Mouse (Mus musculus): Measurements from ENCODE around the gene Spag7. TPM values are rescaled to one million over a fixed set of nuclear protein-coding genes. Genes with fewer than 3 reads are reported as not detected.

Spag7 gene
- total RNA-seq, 1 experiment from 2014 or later, result 72.5 TPM

DNA sequence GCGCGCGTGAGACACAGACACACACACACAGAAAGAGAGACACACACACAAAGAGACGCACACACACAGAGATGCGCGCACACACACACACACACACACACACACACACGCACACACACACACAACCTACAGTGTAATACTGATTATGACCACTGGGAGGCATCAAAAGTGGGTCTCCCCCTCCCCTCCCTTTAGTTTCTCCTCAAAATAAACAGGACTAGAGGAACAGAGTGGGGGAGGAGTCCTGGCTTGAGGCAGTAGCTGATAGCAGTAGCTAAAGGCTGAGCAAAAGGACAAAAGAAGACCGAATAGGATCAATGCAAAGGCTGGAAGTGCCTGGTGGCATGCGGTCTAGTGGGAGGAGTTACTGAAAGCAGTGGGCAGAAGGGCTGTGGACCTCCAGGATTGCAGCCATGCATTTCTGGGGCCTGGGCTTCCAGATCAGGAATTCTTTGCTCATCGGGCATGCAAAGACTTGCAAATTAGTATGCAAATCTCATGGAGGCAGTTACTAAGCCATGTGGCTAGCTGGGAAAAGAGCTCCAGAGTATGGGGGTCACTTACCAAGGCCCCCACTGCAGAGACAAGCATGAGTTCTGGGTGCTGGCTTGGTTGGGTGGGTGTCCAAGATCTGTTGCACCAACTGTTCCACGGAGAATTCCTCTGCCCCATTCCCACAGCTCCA lies 12.8 kb upstream of the Spag7 start:
- DNase-seq, result peak; percentile 56

DNA sequence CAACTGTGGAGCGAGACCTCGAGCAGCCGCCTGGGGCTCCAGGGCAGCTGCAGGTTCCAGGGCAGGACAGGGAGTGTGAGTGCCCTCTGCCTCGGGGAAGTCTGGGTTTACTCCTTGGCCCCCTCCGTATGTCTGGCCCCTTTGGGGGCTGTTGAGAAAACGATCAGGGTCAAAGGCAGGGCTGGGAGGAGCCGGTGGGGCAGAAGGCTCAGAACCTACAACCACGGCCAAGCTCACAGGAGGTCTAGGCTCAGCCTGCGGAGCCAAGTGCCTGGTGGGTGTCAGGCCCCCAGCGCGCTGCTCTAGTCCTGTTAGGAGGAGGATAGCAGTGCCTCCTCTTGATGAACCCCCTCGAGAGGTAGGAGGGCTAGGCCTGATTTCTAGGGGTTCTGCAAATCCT lies 12.0 kb upstream of the Spag7 start:
- no peak for DNase-seq

DNA sequence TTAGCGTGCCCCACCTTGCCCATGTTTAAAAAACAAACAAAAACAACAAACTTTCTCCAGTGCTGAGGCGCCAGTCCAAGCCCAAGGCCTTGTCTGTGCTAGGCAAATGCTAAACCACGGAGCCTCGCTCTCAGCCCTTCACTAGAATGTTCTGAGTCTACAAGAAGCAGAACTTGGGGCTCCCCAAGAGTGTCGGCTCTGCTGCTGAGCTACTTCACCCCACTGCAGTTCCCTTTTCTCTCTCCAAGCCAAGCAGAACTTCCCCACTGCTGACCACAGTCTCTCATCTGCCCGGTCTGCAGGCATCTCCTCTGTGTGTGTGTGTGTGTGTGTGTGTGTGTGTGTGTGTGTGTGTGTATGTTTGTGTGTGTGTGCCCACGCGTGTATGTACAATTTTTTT lies 10.7 kb upstream of the Spag7 start:
- DNase-seq, result no peak

DNA sequence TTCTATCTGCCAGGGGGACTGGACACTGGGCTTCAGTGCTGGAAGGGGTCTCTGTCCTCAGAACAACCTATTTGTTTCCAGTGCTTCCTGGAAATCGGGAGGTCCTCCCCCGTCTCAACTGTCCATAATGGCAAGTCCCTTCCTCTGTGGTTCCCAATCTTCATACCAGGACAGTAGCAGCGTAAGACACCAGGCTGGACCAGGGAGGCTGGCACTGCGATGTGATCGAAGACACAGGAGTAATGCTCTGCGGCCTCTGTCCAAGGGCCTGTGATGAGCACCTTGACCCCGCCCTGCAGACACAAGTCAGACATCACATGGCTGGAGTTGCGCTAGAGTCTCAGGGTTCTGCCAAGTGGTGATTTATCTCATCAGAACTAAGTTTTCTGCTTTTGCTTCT lies 10.1 kb upstream of the Spag7 start:
- DNase-seq, result no peak

DNA sequence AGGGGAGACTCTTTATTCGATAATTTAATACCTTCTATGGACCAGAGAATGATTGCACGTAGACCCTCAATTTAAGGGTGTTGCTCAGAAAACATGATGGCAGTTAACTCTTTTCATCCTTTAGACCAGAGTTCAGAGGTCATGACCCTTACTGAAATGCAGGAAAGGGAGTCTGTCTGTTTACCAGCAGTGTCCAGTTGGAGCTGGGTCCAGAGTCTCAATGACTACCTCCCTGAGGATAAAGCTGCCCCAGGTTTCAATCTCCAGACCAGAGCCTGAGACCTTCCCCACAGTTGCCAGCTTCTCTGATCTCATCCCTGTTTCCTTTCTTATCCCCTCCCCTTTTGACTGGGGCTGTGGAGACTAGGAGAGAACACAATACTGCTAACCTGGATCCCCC lies 9.4 kb upstream of the Spag7 start:
- DNase-seq, result no peak

DNA sequence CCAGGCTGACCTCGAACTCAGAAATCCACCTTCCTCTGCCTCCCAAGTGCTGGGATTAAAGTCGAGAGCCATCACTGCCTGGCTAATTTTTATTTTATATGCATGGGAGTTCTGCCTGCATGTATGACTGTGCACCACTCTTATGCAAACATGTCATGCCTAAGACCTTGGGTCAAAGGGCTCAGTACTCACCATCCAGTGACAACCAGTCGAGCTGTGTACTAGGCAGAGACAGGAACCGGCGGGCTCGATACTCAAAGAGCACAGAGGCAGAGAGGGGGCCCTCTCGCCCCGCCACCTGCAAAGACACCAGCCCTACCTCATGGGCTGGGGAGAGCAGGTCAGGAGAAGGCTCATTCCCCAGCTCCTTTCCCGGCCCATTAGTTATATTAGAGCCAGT lies 8.9 kb upstream of the Spag7 start:
- DNase-seq, result no peak

DNA sequence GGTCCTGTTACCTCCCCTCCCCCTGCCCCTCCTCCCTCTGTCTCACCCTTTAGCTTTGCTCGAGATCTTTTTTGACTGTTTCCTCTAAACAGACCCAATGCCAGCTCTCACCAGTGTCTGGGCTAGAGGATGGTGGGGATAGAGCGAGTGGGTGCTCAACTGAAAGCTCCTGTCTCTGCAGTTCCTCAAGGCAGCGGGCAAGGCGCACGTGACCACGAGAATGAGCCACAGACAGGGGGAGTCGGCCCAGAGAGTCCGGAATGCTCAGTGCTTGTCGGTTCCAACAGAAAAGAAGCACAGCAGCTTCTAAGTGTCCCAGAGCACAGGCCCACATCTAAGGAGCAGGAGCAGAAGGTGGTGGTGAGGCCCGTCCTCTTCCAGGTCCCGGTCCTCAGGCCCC lies 5.3 kb upstream of the Spag7 start:
- no peak for DNase-seq

DNA sequence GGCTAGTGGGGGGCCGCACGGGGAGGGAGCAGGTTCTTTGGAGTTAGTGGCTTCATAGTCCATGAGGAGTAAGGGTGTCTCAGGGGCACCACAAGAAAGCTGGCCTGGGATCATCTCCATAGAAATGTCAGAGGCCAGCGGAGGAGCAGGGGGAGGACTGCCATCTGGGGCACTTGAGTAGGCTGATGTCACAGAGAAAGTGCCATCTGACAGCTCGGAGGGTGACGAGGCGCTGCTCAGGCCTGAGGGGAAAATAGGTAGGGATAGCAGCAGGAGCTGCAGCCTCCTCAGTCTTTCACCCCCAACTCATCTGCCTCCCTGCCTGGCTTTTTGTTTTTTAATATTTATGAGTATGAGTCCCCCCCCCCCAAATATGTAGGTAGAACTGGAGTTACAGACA lies 4.8 kb upstream of the Spag7 start:
- no peak for DNase-seq

DNA sequence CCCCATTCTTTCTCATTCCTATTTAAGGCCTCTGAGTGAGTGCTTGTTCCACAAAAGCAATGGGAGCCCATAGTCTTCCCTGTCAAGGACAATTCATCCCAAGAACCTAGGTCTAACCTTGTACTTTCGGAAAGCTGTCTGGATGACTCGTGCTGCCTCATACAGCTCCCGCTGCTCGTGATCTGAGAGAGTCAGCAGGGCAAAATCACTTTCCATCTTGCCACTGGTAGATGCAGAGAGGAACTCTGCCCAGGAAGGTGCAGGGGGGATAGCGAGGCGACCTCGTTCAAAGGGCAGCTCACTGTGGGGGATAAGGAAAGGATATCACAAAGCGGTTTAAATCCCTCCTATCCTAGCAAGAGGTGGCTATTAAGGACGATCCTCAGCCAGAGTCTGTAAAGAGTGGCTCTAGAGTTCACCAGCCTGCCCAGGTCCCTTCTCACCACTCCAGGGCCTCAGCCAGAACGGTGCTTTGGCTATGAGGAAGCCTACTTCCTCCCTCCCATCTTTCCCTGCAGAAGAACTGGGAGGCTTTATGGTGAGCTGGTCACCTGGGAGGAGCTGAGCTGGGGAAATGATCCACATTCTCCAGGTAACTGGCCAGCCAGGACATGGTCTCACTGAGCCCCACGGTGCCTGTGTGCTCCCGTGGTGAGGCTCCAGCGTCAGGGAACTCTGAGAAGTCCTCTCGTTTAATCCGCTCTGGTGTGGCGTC lies 2.3 kb upstream of the Spag7 start:
- peak; percentile 52 for DNase-seq

DNA sequence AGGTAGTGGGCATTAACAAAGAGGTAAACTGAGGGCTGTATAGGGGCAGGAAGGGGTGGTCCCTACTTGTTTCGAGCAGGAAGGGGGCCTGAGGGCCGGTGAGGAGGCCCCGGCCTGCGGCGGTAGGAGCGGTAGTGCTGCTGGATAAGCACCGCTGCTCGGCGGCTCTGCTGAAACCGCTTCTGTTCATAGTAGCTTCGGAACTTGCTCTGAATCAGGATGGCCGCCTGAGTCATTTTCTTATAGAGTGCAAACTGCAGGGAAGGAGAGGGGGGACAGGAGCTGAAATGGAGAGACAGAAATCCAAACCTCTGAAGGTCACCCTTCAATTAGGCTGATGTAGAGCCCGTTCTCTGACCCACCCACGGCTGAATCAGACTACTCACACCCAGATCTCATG lies 1.3 kb upstream of the Spag7 start:
- DNase-seq, result peak; percentile 57

DNA sequence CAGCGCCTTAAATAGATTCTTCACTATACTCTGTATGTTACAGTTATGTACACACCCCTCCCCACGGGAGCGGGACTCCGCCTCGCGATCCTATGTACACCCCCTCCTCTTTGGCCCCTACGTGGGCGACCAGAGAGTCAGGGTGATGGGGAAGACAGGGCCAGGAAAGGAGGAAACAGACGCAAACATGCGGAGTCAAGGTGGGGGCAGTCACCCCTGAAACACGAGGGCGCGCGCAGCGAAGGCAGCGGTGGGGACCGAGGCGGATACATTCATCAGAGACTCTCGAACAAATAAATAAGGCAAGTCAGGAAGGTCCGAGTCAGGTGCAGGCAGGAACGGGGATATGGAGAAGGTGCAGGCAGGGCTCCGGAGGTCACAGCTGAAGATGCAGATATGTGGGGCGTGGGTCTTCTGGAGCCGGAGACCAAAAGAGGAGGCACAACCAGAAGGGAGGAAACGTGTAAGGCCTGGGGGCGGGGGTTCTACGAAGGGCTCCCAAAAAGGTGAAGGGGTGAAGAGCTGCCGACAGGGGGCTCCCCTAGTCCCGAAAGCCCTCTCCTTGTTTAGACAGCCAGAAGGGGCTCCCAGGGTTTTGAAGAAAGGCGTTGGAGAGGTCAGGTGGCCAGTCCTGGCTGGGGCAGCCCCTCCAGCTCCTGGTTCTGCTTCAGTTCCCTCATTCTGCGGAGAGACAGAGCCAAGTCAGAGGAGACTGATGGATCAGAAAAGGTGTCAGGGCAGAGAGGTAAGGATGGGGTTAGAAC lies 548 bp upstream of the Spag7 start:
- DNase-seq, result peak; percentile 86

DNA sequence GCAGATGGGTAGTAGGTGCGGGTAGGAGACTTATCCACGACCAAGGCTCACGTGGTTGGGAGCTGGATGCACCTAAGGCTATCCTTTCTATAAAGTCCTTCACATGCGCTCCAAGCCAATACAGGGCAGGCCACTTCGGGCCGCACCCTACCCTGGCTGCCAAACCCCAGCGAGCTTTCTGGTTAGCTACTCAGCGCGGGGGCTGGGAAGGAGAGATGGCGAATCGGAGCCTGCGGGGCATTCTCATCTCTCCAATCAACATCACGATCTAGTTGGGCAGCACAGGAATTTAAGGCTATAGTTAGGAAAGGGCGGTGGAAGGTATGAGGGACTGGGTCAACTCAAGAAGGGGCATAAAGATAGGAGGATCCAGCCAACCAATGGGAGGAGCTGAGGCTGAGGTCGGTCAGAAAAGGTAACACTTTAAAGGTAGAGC lies 863 bp downstream of the Spag7 start:
- DNase-seq, result peak; percentile 87

DNA sequence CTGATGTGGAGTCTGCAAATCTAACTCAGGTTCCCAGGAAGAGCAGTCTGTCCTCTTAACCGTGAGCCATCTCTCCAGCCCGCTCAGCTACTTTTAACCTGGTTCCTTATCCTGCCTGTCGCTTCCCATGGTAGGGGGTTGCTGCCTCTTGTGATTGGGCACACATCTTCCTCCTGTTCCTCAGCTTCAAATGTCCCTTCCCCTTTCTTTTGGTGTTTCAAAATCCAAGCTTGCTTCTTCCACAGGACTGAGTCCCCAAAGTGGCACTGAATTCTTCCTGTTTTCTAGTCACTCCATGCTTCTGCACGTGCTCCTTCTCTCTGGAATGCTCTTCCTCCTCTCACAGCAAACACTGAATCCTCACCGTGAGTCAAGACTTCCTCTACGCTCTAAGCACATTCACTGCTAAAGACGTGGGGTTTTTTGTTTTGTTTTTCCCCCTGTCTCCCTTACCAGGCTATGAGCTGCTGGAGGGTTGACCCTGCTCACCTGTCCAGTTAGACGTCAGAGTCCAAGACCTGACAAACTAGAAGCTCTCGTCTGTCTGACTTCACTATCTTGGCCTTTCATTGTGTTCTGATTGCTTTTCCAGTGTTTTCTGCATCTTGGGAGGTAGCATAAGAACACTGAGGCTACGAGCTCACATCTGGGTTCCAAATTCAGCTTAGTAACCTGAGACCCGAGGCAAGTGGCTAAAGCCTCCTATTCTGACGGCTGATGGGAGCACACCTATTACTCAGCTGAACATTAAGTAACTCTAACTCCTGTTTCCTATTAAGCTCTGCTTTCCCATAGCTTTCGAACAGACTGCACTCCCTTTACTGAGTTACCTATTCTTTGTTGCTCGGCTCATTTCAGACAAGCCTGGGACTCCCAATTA lies 1.7 kb downstream of the Spag7 start:
- no peak for DNase-seq

DNA sequence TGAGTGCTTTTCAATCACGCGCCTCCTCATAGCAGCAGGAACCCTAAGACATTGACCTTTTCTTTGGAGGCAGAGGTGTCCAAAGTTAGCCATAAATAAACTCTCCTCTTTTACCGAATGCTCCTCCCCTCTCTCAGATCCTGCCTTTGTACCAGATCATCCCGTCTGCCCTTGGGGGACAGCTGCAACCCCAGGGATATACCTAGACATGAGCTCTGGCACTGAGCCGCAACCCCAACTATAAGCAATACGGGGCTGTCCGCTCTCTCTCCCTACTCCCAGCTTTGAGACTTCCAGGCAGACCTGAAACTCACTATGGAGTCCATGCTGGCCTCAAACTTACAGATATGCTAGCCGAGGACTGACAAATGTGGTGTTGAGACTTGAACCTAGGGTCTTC lies 2.5 kb downstream of the Spag7 start:
- no peak for DNase-seq

DNA sequence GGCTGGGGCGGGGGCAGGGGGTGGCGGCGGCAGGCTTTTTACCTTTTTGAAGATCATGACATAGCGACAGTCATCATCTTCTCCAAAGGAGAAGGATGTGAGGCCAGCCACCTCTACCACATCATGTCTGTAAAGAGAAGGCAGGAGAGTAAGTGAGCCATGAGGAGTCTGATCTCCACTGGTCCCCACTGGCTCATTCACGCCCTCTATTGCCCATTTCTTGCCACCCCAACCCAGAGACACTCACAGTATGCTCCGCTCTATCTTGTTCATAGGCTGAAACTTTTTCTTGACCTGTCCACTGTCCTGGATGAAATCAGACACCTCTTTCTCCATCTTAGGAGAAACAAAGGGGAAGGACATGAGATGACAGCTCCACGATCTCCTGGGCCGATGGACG lies 4.5 kb downstream of the Spag7 start:
- DNase-seq, result no peak

DNA sequence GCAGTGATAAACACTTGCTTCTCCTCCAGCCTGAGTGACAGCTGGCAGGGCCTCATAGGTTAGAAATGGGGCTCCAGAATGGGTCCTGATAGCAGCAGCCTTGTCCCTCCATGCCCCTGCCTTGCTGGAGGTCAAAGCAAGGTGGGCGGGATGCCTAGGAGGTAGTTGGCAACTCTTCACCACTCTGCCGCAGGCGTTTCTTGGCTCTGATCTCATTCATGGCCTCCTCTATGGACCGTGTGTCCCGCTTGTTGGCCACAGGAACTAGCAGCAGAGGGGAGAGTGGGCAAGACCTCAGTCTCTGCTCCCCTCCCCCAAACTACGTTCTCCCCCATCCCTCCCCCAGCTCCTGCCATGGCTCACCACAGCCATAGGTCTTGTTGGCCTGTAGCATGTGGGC lies 5.3 kb downstream of the Spag7 start:
- DNase-seq, result no peak

DNA sequence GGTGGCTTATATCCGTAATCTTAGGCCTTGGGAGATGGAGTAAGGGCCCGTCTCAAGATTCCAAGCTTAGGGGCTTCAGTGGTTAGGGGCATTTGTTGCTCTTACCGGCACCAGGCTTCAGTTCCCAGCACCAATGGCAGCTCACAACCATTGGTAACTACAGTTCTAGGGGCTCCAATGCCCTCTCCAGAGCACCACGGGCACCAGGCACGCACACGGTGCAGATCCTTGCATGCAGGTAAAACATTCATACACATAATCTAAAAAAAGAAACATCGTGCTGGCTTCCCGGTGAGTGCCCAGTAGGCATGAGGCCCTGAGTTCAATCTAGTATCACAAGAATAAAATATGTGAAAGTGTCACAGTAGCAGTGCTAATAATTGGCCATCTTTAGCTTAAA lies 6.1 kb downstream of the Spag7 start:
- no peak for DNase-seq

DNA sequence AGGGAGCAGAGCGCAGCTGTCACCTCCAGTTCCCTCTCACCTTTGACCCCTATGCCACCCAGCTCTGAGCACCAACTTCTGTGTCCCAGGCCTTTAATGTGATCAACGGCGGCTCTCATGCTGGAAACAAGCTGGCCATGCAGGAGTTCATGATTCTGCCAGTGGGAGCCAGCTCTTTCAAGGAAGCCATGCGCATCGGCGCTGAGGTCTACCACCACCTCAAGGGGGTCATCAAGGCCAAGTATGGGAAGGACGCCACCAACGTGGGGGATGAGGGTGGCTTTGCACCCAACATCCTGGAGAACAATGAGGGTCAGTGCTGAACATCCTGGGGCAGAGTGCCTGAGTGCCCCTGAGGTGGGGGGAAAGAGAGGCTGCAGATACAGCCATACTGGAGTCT lies 8.6 kb downstream of the Spag7 start:
- DNase-seq, result no peak

DNA sequence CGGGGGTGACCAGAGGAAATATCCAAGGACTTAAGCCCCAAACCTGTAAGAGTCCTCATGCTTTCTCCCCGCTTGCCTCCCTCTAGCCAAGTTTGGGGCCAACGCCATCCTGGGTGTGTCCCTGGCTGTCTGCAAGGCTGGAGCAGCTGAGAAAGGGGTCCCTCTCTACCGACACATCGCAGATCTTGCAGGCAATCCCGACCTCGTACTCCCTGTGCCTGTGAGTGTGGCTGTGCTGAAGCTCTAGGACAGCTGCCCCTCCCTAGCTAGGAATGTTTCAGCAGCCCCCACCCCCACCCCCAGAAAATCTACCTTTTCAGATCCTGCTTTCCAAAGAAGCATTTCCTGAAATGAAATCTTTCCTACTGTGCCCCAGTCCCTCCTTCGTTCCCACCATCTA lies 10.3 kb downstream of the Spag7 start:
- no peak for DNase-seq

DNA sequence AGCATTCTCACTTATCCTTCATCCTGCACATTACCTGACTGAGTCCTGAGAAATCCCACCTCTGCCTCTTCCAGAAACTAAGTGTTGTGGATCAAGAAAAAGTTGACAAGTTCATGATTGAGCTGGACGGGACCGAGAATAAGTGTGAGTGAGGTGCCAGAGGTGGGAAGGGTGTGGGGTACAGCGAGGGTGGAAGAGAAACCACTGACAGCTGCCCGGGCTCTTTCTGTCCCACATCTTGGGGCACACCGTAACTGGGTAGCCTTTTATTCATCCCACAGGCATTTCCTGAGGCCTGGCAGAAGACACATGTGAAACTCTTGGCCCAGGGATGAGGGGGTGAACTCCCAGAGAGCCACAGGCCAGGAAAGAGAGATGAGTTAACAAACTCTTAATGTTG lies 10.7 kb downstream of the Spag7 start:
- no peak for DNase-seq

DNA sequence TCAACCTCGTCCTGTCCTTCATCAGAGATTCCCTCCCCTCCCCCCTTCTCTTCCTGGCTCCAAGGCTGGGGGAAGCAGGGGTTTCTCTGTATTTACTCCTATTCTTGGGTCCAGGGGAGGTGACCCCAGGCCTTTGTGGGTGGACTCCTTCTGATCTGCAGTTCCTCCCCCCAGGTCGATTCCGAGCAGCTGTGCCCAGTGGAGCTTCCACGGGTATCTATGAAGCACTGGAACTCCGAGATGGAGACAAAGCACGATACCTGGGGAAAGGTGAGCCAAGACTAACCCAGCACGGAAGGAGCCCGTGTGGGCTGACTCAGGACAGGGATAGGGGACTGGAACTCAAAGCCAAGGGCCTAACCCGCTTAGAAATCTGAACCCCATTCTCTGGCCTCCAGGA lies 11.2 kb downstream of the Spag7 start:
- no peak for DNase-seq

DNA sequence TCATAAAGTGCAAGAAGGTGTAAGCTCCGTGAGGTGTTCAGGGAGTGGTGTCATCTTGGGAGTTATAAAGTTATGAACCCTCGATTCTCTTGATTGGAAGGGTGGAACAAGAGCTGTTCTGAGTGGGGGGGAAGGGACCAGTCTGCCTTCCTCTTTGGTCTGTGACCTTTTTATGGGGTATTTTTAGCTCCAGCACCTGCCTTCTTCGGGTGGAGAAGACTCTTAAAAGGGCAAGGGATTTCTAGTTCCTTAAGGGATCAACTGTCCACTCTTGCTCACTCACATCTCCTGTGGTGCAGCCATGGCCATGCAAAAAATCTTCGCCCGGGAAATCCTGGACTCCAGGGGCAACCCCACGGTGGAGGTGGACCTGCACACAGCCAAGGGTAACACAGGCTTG lies 11.6 kb downstream of the Spag7 start:
- no peak for DNase-seq

DNA sequence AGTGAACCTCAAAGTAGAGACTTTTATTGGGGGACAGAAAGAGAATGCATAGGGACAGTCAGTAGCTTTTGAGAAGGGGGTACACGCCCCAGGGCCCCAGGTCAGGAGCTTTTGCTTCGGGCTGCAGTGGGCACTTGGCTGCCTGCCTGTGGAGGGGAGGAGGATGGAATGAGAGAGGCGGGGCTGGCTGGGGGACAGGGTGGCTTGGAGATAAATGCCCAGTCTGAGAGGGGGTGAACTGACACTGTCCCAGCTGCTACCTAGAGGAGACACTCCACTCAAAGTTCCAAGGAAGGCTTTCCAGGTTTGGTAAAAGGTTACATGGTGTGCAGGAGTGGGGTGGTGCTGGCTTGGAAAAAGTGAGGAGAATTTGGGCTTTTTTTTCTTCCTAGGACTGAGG lies 12.3 kb downstream of the Spag7 start, which contains the start of gene Eno3:
TSS of gene Eno3 (plus strand) at position 239 of the 400 bp plus-strand sequence.
- DNase-seq, result peak; percentile 50
